Mouse (Mus musculus) neutrophil, adult 83 days (primary cell): Measurements from ENCODE around the gene Hoxc10. TPM values are rescaled to one million over a fixed set of nuclear protein-coding genes. Genes with fewer than 3 reads are reported as not detected.

Experiments used
- total RNA-seq, 2 experiments: library from RNA; stranded (reverse); gene quantifications; one replicate each; pipeline ENCODE4 v1.2.4; 2023

The Hoxc10 gene
- total RNA-seq = not detected

GRCm38 (mm10) chr15:102966776-102967311 lies at the start of gene Hoxc10:
Hoxc10 (plus strand) TSS chr15:102966796.

GRCm38 (mm10) chr15:102921053-102922011 lies 45.3 kb upstream of the Hoxc10 start, which contains the start of gene Hoxc13:
Hoxc13 (plus strand) TSS chr15:102921103.

GRCm38 (mm10) chr15:102936279-102936972 lies 30.2 kb upstream of the Hoxc10 start, which contains the start of gene Hoxc12:
Hoxc12 (plus strand) TSS chr15:102936757.

GRCm38 (mm10) chr15:102954192-102955006 lies 12.2 kb upstream of the Hoxc10 start, which contains the start of gene Hoxc11:
Hoxc11 (plus strand) TSS chr15:102954427.

GRCm38 (mm10) chr15:102967312-102967510 lies 615 bp downstream of the Hoxc10 start, which contains the start of gene Hoxc5:
Hoxc5 (plus strand) TSS chr15:102967443.

GRCm38 (mm10) chr15:102976171-102976570 lies 9.6 kb downstream of the Hoxc10 start, which contains the start of gene Hoxc9:
Hoxc9 (plus strand) TSS chr15:102976439.

GRCm38 (mm10) chr15:102990461-102991397 lies 24.1 kb downstream of the Hoxc10 start, which contains the start of gene Hoxc8:
Hoxc8 (plus strand) TSS chr15:102990607.

GRCm38 (mm10) chr15:102997939-102998355 lies 31.4 kb downstream of the Hoxc10 start, which contains the start of gene Hoxc6:
Hoxc6 (plus strand) TSS chr15:102998257.

GRCm38 (mm10) chr15:103018636-103019035 lies 52.0 kb downstream of the Hoxc10 start, which contains the start of gene Hoxc4:
Hoxc4 (plus strand) TSS chr15:103018934.

Other genes starting within 250 kb of the Hoxc10 start
- 10 to 100 TPM; 15.8 to 16.9 TPM for gene Calcoco1, start 244.6 kb upstream of the Hoxc10 start, total RNA-seq
- not detected for gene Hoxc13, start 45.7 kb upstream of the Hoxc10 start, total RNA-seq
- gene Hoxc12, start 30.0 kb upstream of the Hoxc10 start, total RNA-seq = not detected
- not detected for gene Hoxc11, start 12.4 kb upstream of the Hoxc10 start, total RNA-seq
- under 1 TPM in 1 of 2 experiments, not detected in 1; 0.97 TPM for gene Hoxc5, start 647 bp downstream of the Hoxc10 start, total RNA-seq
- gene Hoxc9, start 9.6 kb downstream of the Hoxc10 start, total RNA-seq = not detected
- gene Hoxc8, start 23.8 kb downstream of the Hoxc10 start, total RNA-seq = not detected
- gene Hoxc6, start 31.5 kb downstream of the Hoxc10 start, total RNA-seq = not detected
- gene Hoxc4, start 52.1 kb downstream of the Hoxc10 start, total RNA-seq = not detected
- gene Smug1, start 200.3 kb downstream of the Hoxc10 start, total RNA-seq = 1 to 10 TPM; 3.0 to 4.7 TPM